Mouse (Mus musculus): ENCODE measurements around the gene Gm20388. TPM values are rescaled to one million over a fixed set of nuclear protein-coding genes. Genes with fewer than 3 reads are reported as not detected.

Gm20388 gene
- polyA plus RNA-seq, 1 experiment from 2014 or later, result 8.3 TPM

DNA sequence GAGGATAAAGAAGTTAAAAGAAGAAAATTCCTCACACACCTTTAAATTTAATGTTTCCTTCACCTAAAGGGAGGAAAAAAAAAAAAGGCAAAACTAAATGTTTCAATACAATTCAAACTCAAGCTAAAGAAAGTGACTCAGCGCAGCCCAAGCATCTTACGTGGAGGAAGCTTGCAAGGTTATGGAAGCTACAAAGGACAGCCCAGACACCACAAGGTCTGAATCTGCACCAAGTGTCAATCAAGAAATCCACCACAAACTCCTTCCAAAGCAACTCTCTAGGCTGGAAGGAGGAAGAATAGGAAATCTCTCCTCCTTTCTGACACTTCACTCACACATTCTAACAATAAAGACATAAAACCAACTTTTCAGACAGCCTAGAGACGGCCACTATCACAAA lies 3068.8 kb downstream of the Gm20388 start:
- Histone ChIP-seq H3K4me2 (ENCODE audit: low read length) (no peak overlapping the region), H3K36me3 (ENCODE audit: control insufficient read depth, insufficient read depth, low read length) (no peaks in the 10 kb centered on the region), H3K27me3 (replicated peaks; ENCODE audit: control insufficient read depth, insufficient read depth, low read length) (no peaks in the 10 kb centered on the region), H3K4me3 (ENCODE audit: low read depth, low read length) (no peak overlapping the region), H3K9ac (ENCODE audit: low read length) (no peak overlapping the region), H3K9me3 (ENCODE audit: control insufficient read depth, low read length) (no peaks in the 10 kb centered on the region), H3K4me1 (replicated peaks; ENCODE audit: control insufficient read depth, insufficient read depth, low read length) (peaks cover 10% of the 10 kb centered on the region; the same call in 1 of the 2 replicates), H3K27ac (ENCODE audit: low read depth) (no peak overlapping the region)
- WGBS, result 89% methylated on average over 3 of the region's 3 CpGs
- DNase-seq (ENCODE audit: low spot score), result no peak
- no peak for ATAC-seq (replicated peaks; ENCODE audit: low FRiP score, low TSS enrichment, low read depth)

DNA sequence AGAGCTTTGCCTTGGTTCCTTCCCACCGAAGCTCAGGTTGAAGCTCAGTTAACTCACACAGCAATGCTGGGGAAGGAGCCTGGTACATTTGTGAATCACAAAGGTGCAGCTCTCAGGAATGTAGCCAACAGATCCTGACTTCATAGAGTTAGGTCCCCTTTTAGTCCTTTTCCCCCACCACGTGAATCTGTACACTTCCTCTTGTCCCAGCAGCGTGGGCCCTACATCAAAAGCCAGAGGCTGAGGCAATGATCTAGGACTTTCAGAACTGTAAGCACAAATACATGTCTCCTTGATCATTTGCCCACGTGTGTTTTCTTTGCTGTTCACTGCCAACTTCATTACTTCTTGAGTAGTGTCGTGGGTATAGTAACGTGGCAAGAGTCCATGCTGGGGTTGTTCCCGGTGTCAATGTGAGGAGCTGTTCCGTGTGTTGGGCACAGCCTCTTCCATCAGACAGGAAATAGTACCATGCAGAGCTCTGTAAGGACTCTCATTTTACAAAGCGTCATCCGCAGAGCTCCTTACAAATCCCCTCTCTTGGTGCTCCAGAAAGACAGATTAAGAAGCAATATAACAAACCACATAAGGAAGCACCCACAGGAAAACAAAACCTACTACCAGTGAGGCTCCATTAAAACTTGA lies 3069.3 kb downstream of the Gm20388 start:
- H3K4me2 ChIP-seq (ENCODE audit: low read length), result no peak overlapping the region
- H3K4me1 ChIP-seq (replicated peaks; ENCODE audit: control insufficient read depth, insufficient read depth, low read length), result peaks cover 10% of the 10 kb centered on the region; the same call in 1 of the 2 replicates
- H3K4me3 ChIP-seq (ENCODE audit: low read depth, low read length), result no peak overlapping the region
- H3K27me3 ChIP-seq (replicated peaks; ENCODE audit: control insufficient read depth, insufficient read depth, low read length), result no peaks in the 10 kb centered on the region
- 75% methylated on average over 10 of the region's 10 CpGs for WGBS
- H3K27ac ChIP-seq (ENCODE audit: low read depth), result no peak overlapping the region
- H3K36me3 ChIP-seq (ENCODE audit: control insufficient read depth, insufficient read depth, low read length), result no peaks in the 10 kb centered on the region
- H3K9me3 ChIP-seq (ENCODE audit: control insufficient read depth, low read length), result no peaks in the 10 kb centered on the region
- no peak overlapping the region for H3K9ac ChIP-seq (ENCODE audit: low read length)
- ATAC-seq (replicated peaks; ENCODE audit: low FRiP score, low TSS enrichment, low read depth) (no peak), DNase-seq (ENCODE audit: low spot score) (no peak)

DNA sequence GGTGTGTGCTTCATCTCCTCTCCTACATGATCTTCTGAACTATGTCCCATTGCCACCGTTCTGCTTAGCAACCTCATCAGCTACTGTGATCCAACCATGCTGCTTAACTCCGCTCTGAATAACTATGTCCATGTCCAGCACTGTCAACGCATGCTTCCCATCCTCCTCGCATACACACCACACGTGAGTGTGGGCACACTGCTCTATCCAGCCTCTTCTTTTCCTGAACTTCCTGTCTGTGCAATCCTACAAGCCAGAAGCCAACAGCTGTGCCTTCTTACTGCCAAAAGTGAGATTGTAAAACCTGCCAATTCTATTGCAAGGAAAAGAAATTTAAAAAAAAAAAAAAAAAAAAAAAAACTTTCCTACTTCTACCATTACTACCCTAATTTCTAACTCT lies 3071.0 kb downstream of the Gm20388 start:
- H3K4me1 ChIP-seq (replicated peaks; ENCODE audit: control insufficient read depth, insufficient read depth, low read length), result peaks cover 10% of the 10 kb centered on the region
- no peak overlapping the region for H3K4me3 ChIP-seq (ENCODE audit: low read depth, low read length)
- DNase-seq (ENCODE audit: low spot score) (no peak), ATAC-seq (replicated peaks; ENCODE audit: low FRiP score, low TSS enrichment, low read depth) (no peak)
- no peaks in the 10 kb centered on the region for H3K27me3 ChIP-seq (replicated peaks; ENCODE audit: control insufficient read depth, insufficient read depth, low read length)
- 81% methylated on average over 5 of the region's 5 CpGs for WGBS
- H3K9me3 ChIP-seq (ENCODE audit: control insufficient read depth, low read length), result no peaks in the 10 kb centered on the region
- no peak overlapping the region for H3K4me2 ChIP-seq (ENCODE audit: low read length)
- no peak overlapping the region for H3K9ac ChIP-seq (ENCODE audit: low read length)
- no peak overlapping the region for H3K27ac ChIP-seq (ENCODE audit: low read depth)
- no peaks in the 10 kb centered on the region for H3K36me3 ChIP-seq (ENCODE audit: control insufficient read depth, insufficient read depth, low read length)

DNA sequence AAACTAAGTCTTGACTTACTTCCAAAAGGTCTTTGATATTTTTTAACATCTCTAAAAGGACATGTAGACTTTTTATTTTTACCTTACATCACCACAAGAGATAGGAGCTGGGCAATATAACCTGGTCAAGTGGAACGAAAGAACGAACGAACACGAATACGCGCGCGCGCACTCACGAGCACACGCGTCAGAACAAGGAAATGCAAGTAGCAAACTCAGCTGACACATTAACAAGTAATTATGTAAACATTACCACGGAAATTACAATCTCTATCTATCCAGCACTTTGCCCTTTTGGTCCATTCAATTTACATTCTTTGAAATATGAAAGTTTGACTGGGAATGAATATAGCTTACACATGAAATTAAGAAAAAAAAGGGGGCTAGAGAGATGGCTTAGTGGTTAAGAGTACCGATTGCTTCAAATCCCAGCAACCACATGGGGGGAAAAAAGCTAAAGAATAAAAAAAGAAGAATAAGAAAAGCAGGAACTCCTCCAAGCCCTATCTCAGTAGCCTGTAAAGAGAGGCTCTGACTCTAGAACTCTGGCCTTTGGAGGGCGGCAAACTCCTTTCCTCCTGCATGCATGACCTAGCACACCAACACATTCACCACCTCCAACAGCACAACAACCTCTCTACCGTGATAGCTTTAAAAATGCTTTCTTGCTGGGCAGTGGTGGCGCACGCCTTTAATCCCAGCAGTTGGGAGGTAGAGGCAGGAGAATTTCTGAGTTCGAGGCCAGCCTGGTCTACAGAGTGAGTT lies 3072.7 kb downstream of the Gm20388 start:
- no peak overlapping the region for H3K4me2 ChIP-seq (ENCODE audit: low read length)
- no peak overlapping the region for H3K9ac ChIP-seq (ENCODE audit: low read length)
- no peaks in the 10 kb centered on the region for H3K36me3 ChIP-seq (ENCODE audit: control insufficient read depth, insufficient read depth, low read length)
- no peaks in the 10 kb centered on the region for H3K9me3 ChIP-seq (ENCODE audit: control insufficient read depth, low read length)
- DNase-seq (ENCODE audit: low spot score) (no peak), ATAC-seq (replicated peaks; ENCODE audit: low FRiP score, low TSS enrichment, low read depth) (no peak)
- H3K4me1 ChIP-seq (replicated peaks; ENCODE audit: control insufficient read depth, insufficient read depth, low read length), result peaks cover 19% of the 10 kb centered on the region
- 84% methylated on average over 19 of the region's 19 CpGs for WGBS
- no peak overlapping the region for H3K27ac ChIP-seq (ENCODE audit: low read depth)
- H3K27me3 ChIP-seq (replicated peaks; ENCODE audit: control insufficient read depth, insufficient read depth, low read length), result no peaks in the 10 kb centered on the region
- no peak overlapping the region for H3K4me3 ChIP-seq (ENCODE audit: low read depth, low read length)

DNA sequence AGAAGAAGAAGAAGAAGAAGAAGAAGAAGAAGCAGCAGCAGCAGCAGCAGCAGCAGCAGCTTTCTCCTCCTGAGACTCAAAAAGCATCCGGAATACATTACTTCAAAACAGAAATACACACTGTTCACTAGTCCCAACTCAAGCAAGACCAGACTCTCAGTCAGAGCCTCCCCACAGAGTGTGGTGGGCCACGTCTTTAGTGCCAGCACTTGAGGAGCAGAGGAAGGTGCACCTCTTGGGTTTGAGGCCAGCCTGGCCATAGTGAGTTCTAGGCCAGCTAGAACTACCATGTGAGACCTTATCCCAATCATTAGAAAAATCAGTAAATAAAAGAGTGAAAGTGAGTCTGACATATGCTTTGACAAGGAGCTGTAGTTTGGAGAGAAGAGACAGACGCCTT lies 3073.5 kb downstream of the Gm20388 start:
- peaks cover 19% of the 10 kb centered on the region for H3K4me1 ChIP-seq (replicated peaks; ENCODE audit: control insufficient read depth, insufficient read depth, low read length)
- H3K4me2 ChIP-seq (ENCODE audit: low read length), result no peak overlapping the region
- DNase-seq (ENCODE audit: low spot score), result no peak
- H3K27me3 ChIP-seq (replicated peaks; ENCODE audit: control insufficient read depth, insufficient read depth, low read length), result no peaks in the 10 kb centered on the region
- ATAC-seq (replicated peaks; ENCODE audit: low FRiP score, low TSS enrichment, low read depth), result no peak
- no peaks in the 10 kb centered on the region for H3K9me3 ChIP-seq (ENCODE audit: control insufficient read depth, low read length)
- no peaks in the 10 kb centered on the region for H3K36me3 ChIP-seq (ENCODE audit: control insufficient read depth, insufficient read depth, low read length)
- 91% methylated on average over 3 of the region's 3 CpGs for WGBS
- H3K27ac ChIP-seq (ENCODE audit: low read depth), result no peak overlapping the region
- H3K4me3 ChIP-seq (ENCODE audit: low read depth, low read length), result no peak overlapping the region
- H3K9ac ChIP-seq (ENCODE audit: low read length), result no peak overlapping the region

DNA sequence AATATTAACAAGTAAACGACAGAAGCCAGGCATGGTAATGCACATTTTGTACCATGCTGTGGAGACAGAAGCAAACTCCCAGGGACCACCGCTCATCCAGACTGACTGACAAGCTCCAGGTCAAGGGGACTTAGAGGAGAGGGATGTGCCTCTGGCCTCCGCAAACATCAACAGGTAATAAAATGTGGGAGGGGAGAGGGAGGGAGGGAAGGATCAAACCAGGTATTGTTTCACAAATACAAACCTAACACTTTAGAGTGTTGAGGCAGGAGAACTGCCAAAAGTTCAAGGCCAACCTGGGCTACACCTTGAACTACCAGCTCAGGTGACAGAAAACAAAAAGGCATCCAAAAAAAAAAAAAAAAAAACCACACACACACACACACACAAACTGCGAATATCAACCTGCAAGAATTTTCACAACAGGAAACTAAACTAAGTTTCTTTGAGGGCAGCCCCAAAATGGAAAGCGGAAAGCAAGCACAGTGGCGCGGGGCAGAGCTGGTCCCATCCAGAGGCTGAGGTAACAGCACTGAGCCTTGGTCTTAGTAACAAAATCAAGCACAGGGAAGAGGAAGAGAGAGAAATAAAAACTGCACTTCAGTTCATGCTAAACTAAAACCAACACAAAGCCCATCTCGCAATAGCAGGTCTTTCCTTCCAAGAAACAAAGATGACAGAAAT lies 3076.0 kb downstream of the Gm20388 start:
- DNase-seq (ENCODE audit: low spot score) (no peak), ATAC-seq (replicated peaks; ENCODE audit: low FRiP score, low TSS enrichment, low read depth) (no peak)
- Histone ChIP-seq H3K4me2 (ENCODE audit: low read length) (no peak overlapping the region), H3K9me3 (ENCODE audit: control insufficient read depth, low read length) (no peaks in the 10 kb centered on the region), H3K4me1 (replicated peaks; ENCODE audit: control insufficient read depth, insufficient read depth, low read length) (peaks cover 20% of the 10 kb centered on the region), H3K9ac (ENCODE audit: low read length) (no peak overlapping the region), H3K27me3 (replicated peaks; ENCODE audit: control insufficient read depth, insufficient read depth, low read length) (no peaks in the 10 kb centered on the region), H3K36me3 (ENCODE audit: control insufficient read depth, insufficient read depth, low read length) (no peaks in the 10 kb centered on the region), H3K27ac (ENCODE audit: low read depth) (no peak overlapping the region), H3K4me3 (ENCODE audit: low read depth, low read length) (no peak overlapping the region)
- 65% methylated on average over 8 of the region's 8 CpGs for WGBS

DNA sequence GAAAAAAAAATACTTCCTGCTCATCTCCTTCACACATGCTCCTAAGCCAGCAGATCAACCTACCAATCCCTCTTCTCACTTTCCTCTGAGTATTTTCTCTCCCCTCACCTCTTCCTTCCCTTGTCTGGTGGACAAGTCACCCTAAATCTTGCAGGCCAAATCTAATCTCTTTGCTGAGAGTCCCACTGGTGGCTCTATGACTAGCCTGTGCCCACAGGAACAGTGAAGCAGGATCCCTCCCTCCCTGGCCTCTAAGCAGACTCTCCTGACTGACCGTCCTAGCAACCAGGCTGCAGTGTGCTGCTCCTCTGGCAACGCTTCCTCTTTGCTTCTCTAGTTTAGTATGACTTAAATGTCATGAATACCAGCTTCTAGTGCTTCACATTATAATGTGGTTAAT lies 3076.6 kb downstream of the Gm20388 start:
- DNase-seq (ENCODE audit: low spot score) (no peak), ATAC-seq (replicated peaks; ENCODE audit: low FRiP score, low TSS enrichment, low read depth) (no peak)
- H3K27me3 ChIP-seq (replicated peaks; ENCODE audit: control insufficient read depth, insufficient read depth, low read length), result no peaks in the 10 kb centered on the region
- no peak overlapping the region for H3K4me2 ChIP-seq (ENCODE audit: low read length)
- no peak overlapping the region for H3K9ac ChIP-seq (ENCODE audit: low read length)
- H3K36me3 ChIP-seq (ENCODE audit: control insufficient read depth, insufficient read depth, low read length), result no peaks in the 10 kb centered on the region
- no peaks in the 10 kb centered on the region for H3K9me3 ChIP-seq (ENCODE audit: control insufficient read depth, low read length)
- 34% methylated on average over 2 of the region's 2 CpGs for WGBS
- no peak overlapping the region for H3K27ac ChIP-seq (ENCODE audit: low read depth)
- H3K4me1 ChIP-seq (replicated peaks; ENCODE audit: control insufficient read depth, insufficient read depth, low read length), result peaks cover 22% of the 10 kb centered on the region
- no peak overlapping the region for H3K4me3 ChIP-seq (ENCODE audit: low read depth, low read length)

DNA sequence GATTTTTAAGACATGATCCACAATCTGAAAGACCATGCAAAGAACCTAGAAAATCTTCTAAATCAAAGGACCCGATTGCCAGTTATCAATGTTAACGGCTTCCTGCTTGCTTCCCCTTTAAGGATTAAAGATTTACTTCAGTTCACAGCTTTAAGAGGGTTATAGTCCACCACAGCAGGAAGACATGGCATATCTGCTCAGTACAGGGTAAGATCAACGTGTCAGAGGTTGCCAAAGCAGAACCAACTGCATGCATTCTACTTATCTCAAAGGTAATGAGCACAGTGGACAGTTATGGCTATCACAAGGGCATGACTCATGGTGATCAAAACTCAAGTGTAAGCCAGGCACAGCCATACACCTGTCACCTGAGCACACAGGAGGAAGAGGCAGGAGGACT lies 3078.3 kb downstream of the Gm20388 start:
- 0 out of 2 replicates have a peak overlapping the region, but pooled peaks have one; percentile 55 for H3K27ac ChIP-seq (ENCODE audit: low read depth)
- H3K9me3 ChIP-seq (ENCODE audit: control insufficient read depth, low read length), result no peaks in the 10 kb centered on the region
- whole genome bisulfite sequencing, result 71% methylated on average over 3 of the region's 3 CpGs
- DNase-seq (ENCODE audit: low spot score) (no peak), ATAC-seq (replicated peaks; ENCODE audit: low FRiP score, low TSS enrichment, low read depth) (peak; percentile 92)
- H3K4me2 ChIP-seq (ENCODE audit: low read length), result no peak overlapping the region
- no peaks in the 10 kb centered on the region for H3K27me3 ChIP-seq (replicated peaks; ENCODE audit: control insufficient read depth, insufficient read depth, low read length)
- H3K4me3 ChIP-seq (ENCODE audit: low read depth, low read length), result no peak overlapping the region
- no peak overlapping the region for H3K9ac ChIP-seq (ENCODE audit: low read length)
- peaks cover 34% of the 10 kb centered on the region for H3K4me1 ChIP-seq (replicated peaks; ENCODE audit: control insufficient read depth, insufficient read depth, low read length)
- no peaks in the 10 kb centered on the region for H3K36me3 ChIP-seq (ENCODE audit: control insufficient read depth, insufficient read depth, low read length)
